Mouse (Mus musculus) lung, postnatal 0 days (tissue): Measurements from ENCODE around the gene Spata25.

Source experiments
- CTCF ChIP-seq: IDR thresholded peaks from 2 replicates; pipeline ENCODE4 v1.5.1; 2016; ENCODE audit warnings: antibody characterized with exemption, mild to moderate bottlenecking
- EP300 ChIP-seq: IDR thresholded peaks from 2 replicates; pipeline ENCODE4 v1.6.1; 2016; ENCODE audit warnings: antibody characterized with exemption, mild to moderate bottlenecking, control low read depth

- no peak for TF ChIP-seq CTCF
- no peak for TF ChIP-seq EP300
Observed at GRCm38 (mm10) chr2:164821060-164821459, 7.3 kb downstream of the Spata25 start.
